Mouse (Mus musculus): ENCODE measurements around the gene Fgf15. TPM values are rescaled to one million over a fixed set of nuclear protein-coding genes. Genes with fewer than 3 reads are reported as not detected.

Fgf15 gene
- polyA plus RNA-seq, 1 experiment from 2014 or later = 0.11 TPM

DNA sequence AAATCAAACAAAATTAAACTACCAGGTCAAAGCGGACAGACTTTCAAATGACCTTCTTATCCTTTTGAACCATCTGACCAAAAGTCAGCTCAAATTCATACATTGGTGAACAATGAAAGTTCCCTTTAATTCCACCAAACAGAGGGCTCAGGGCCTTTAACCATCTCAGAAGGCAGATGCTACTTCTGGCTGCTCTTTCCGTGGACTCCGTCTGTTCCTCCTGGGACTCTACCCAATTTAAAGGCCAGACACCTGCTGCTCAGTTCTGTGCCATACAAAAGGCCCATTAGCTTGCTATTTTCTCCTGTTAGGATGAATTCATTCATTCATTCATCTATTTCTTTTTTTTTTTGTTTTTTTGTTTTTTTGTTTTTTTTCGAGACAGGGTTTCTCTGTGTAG is 16.6 kb downstream of the Fgf15 start:
- 76% methylated on average over 4 of the region's 4 CpGs for WGBS
- Histone ChIP-seq H3K9ac (no peak overlapping the region), H3K27ac (replicated peaks) (no peak overlapping the region), H3K9me3 (no peaks in the 10 kb centered on the region), H3K27me3 (replicated peaks) (no peaks in the 10 kb centered on the region), H3K4me3 (no peak overlapping the region), H3K4me2 (no peak overlapping the region), H3K4me1 (peaks cover 25% of the 10 kb centered on the region), H3K36me3 (peaks cover 14% of the 10 kb centered on the region)
- no peak for ATAC-seq (ENCODE audit: extremely low read depth, insufficient number of reproducible peaks, low FRiP score, low TSS enrichment)

DNA sequence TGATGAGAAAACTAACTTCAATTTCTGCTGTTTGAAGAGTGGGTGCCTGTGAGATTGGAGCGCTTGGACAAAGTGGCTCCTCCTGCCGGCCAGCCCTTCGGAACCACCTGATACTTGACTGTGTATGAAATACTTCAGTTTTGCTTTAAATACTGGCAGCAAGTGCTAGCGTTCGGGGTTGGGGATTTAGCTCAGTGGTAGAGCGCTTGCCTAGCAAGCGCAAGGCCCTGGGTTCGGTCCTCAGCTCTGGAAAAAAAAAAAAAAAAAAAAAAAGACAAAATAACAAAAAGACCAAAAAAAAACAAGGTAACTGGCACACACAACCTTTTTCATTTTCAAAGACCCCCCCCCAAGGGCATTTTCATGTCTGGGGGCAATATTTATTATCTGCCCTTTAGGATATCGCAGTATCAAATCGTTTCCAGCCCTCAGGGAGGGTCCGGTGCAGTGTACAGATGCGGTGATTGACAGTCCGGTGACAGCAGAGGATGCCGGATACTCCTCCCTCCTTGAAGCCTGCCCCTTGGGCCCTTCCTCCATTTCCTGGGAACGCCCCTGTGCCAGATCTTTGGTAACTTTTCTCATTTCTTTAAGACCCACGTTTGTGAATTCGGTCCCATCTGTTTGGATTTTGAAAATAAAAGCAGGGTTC is 18.1 kb downstream of the Fgf15 start:
- Histone ChIP-seq H3K27ac (replicated peaks) (peak overlapping the region; percentile 73), H3K9me3 (no peaks in the 10 kb centered on the region), H3K4me3 (peak overlapping the region; percentile 91), H3K36me3 (peaks cover 29% of the 10 kb centered on the region), H3K27me3 (replicated peaks) (no peaks in the 10 kb centered on the region), H3K9ac (peak overlapping the region; percentile 92), H3K4me2 (peak overlapping the region; percentile 97), H3K4me1 (peaks cover 20% of the 10 kb centered on the region)
- peak; percentile 71 for ATAC-seq (ENCODE audit: extremely low read depth, insufficient number of reproducible peaks, low FRiP score, low TSS enrichment)
- 9% methylated on average over 17 of the region's 17 CpGs for WGBS

GRCm38 (mm10) chr7:144914948-144915750 is 18.8 kb downstream of the Fgf15 start, which contains the start of gene LTO1:
TSS of gene LTO1 (plus strand) at chr7:144915100.
- H3K36me3 ChIP-seq = peaks cover 36% of the 10 kb centered on the region
- peak within 1 kb of the TSS; percentile 91 for H3K4me3 ChIP-seq
- H3K27me3 ChIP-seq (replicated peaks) = no peaks in the 10 kb centered on the region
- no peaks in the 10 kb centered on the region for H3K9me3 ChIP-seq
- WGBS = under 1% methylated on average over 55 of the region's 55 CpGs
- peak; percentile 91 for ATAC-seq (ENCODE audit: extremely low read depth, insufficient number of reproducible peaks, low FRiP score, low TSS enrichment)
- peak within 1 kb of the TSS; percentile 92 for H3K9ac ChIP-seq
- H3K4me1 ChIP-seq = peaks cover 15% of the 10 kb centered on the region
- peak within 1 kb of the TSS; percentile 97 for H3K4me2 ChIP-seq
- peak within 1 kb of the TSS; percentile 73 for H3K27ac ChIP-seq (replicated peaks)

DNA sequence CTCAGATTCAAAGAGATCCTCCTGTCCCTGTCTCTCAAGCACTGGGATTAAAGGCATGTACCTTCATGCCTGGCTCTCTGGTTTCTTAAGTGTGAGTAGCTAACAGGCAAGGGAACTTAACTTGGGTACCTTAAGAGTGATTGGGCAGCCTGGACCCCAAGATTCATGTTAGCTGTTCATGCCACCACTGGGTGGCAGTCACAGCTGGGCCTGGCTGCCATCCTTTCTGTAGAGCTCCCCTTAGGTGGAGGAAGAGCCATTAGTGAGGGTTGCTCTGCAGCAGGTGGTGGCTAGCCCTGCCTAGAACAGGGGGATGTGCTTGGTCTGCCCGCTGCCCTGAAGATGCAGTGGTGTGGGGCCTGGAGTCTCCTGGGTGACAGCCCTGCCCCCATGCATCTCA is 22.5 kb downstream of the Fgf15 start:
- no peak for ATAC-seq (ENCODE audit: extremely low read depth, insufficient number of reproducible peaks, low FRiP score, low TSS enrichment)
- WGBS = 60% methylated on average over 1 of the region's 1 CpGs
- no peak overlapping the region for H3K27ac ChIP-seq (replicated peaks)
- no peaks in the 10 kb centered on the region for H3K27me3 ChIP-seq (replicated peaks)
- H3K4me1 ChIP-seq = peaks cover 14% of the 10 kb centered on the region
- H3K9me3 ChIP-seq = no peaks in the 10 kb centered on the region
- H3K4me2 ChIP-seq = no peak overlapping the region
- no peak overlapping the region for H3K4me3 ChIP-seq
- H3K9ac ChIP-seq = no peak overlapping the region
- peaks cover 57% of the 10 kb centered on the region for H3K36me3 ChIP-seq

DNA sequence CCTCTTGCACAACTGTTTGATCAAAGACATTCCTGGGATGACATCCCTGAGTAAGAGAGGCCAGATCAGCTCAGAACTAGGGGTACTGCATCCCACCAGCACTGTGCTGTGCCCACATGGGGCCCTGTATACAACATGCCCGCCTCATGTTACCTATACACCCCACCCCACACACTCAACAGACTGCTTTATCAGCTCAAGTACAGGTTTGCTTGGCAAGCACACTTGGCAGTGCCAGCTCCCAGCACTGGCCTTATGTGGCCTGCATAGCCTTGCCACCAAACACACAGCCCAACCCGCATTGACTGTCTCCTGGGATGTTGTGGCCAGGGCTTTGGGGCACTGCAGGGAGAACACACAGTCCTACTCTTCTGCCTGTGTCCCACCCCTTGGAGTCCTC is 31.3 kb downstream of the Fgf15 start:
- Histone ChIP-seq H3K36me3 (peaks cover 42% of the 10 kb centered on the region), H3K9ac (no peak overlapping the region), H3K4me2 (no peak overlapping the region), H3K9me3 (no peaks in the 10 kb centered on the region), H3K4me3 (no peak overlapping the region), H3K4me1 (peaks cover 16% of the 10 kb centered on the region; the same call in 1 of the 2 replicates), H3K27ac (replicated peaks) (no peak overlapping the region), H3K27me3 (replicated peaks) (no peaks in the 10 kb centered on the region)
- ATAC-seq (ENCODE audit: extremely low read depth, insufficient number of reproducible peaks, low FRiP score, low TSS enrichment) = no peak
- 76% methylated on average over 2 of the region's 2 CpGs for WGBS

- no peak for ATAC-seq (ENCODE audit: extremely low read depth, insufficient number of reproducible peaks, low FRiP score, low TSS enrichment)
- 46% methylated on average over 4 of the region's 4 CpGs for WGBS
- H3K9ac ChIP-seq = no peak overlapping the region
Measured at GRCm38 (mm10) chr7:144928009-144928888, 31.9 kb downstream of the Fgf15 start.

GRCm38 (mm10) chr7:144928889-144929210 is 32.5 kb downstream of the Fgf15 start:
- Histone ChIP-seq H3K27me3 (replicated peaks) (no peaks in the 10 kb centered on the region), H3K4me1 (peaks cover 16% of the 10 kb centered on the region; the same call in 1 of the 2 replicates), H3K36me3 (peaks cover 52% of the 10 kb centered on the region), H3K9ac (no peak overlapping the region), H3K9me3 (no peaks in the 10 kb centered on the region), H3K4me3 (no peak overlapping the region), H3K4me2 (no peak overlapping the region), H3K27ac (replicated peaks) (no peak overlapping the region)
- ATAC-seq (ENCODE audit: extremely low read depth, insufficient number of reproducible peaks, low FRiP score, low TSS enrichment) = no peak
- whole genome bisulfite sequencing = 72% methylated on average over 6 of the region's 6 CpGs

More at GRCm38 (mm10) chr7:144928009-144928888, 31.9 kb downstream of the Fgf15 start:
- Histone ChIP-seq H3K36me3 (peaks cover 49% of the 10 kb centered on the region), H3K4me2 (no peak overlapping the region), H3K9me3 (no peaks in the 10 kb centered on the region), H3K27me3 (replicated peaks) (no peaks in the 10 kb centered on the region), H3K4me1 (peaks cover 16% of the 10 kb centered on the region; the same call in 1 of the 2 replicates), H3K27ac (replicated peaks) (no peak overlapping the region), H3K4me3 (no peak overlapping the region)

GRCm38 (mm10) chr7:144929506-144929905 is 33.2 kb downstream of the Fgf15 start:
- H3K4me1 ChIP-seq = peaks cover 16% of the 10 kb centered on the region; the same call in 1 of the 2 replicates
- no peaks in the 10 kb centered on the region for H3K27me3 ChIP-seq (replicated peaks)
- ATAC-seq (ENCODE audit: extremely low read depth, insufficient number of reproducible peaks, low FRiP score, low TSS enrichment) = no peak
- H3K27ac ChIP-seq (replicated peaks) = no peak overlapping the region
- H3K9me3 ChIP-seq = no peaks in the 10 kb centered on the region
- no peak overlapping the region for H3K4me2 ChIP-seq
- H3K4me3 ChIP-seq = no peak overlapping the region
- H3K36me3 ChIP-seq = peaks cover 55% of the 10 kb centered on the region
- 71% methylated on average over 8 of the region's 8 CpGs for WGBS
- no peak overlapping the region for H3K9ac ChIP-seq

GRCm38 (mm10) chr7:144929931-144930330 is 33.6 kb downstream of the Fgf15 start:
- peaks cover 16% of the 10 kb centered on the region; the same call in 1 of the 2 replicates for H3K4me1 ChIP-seq
- ATAC-seq (ENCODE audit: extremely low read depth, insufficient number of reproducible peaks, low FRiP score, low TSS enrichment) = no peak
- no peak overlapping the region for H3K4me2 ChIP-seq
- H3K27ac ChIP-seq (replicated peaks) = no peak overlapping the region
- no peaks in the 10 kb centered on the region for H3K9me3 ChIP-seq
- H3K36me3 ChIP-seq = peaks cover 59% of the 10 kb centered on the region
- 67% methylated on average over 5 of the region's 5 CpGs for WGBS
- no peak overlapping the region for H3K4me3 ChIP-seq
- no peaks in the 10 kb centered on the region for H3K27me3 ChIP-seq (replicated peaks)
- no peak overlapping the region for H3K9ac ChIP-seq

DNA sequence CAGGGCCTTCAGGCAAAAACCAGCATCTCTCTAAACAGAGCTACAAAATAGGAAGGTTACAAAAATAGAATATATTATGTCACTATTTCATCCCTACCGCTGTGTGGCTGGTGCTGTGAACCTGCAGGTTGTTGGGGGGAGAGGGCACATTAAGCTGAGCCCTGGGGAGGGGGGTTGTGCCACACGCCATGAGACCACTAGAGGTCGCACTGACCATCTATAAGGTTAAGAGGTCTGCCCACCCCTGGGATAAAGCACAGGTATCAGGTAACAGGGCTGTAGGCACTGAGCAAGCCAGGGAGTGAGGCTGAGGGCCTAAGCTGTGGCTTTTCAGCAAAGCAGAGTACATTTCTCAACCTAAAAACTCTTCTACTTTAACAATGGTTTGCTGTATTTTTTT is 35.4 kb downstream of the Fgf15 start:
- Histone ChIP-seq H3K27ac (replicated peaks) (no peak overlapping the region), H3K9me3 (no peaks in the 10 kb centered on the region), H3K4me3 (no peak overlapping the region), H3K36me3 (peaks cover 77% of the 10 kb centered on the region), H3K9ac (no peak overlapping the region), H3K4me2 (no peak overlapping the region), H3K27me3 (replicated peaks) (no peaks in the 10 kb centered on the region), H3K4me1 (peaks cover 31% of the 10 kb centered on the region)
- 8% methylated on average over 3 of the region's 3 CpGs for WGBS
- no peak for ATAC-seq (ENCODE audit: extremely low read depth, insufficient number of reproducible peaks, low FRiP score, low TSS enrichment)

- no peaks in the 10 kb centered on the region for H3K9me3 ChIP-seq
- WGBS = 74% methylated on average over 18 of the region's 18 CpGs
- peaks cover 83% of the 10 kb centered on the region for H3K36me3 ChIP-seq
- no peaks in the 10 kb centered on the region for H3K27me3 ChIP-seq (replicated peaks)
- ATAC-seq (ENCODE audit: extremely low read depth, insufficient number of reproducible peaks, low FRiP score, low TSS enrichment) = no peak
- no peak overlapping the region for H3K9ac ChIP-seq
- no peak overlapping the region for H3K4me2 ChIP-seq
- H3K4me1 ChIP-seq = peaks cover 33% of the 10 kb centered on the region
- H3K27ac ChIP-seq (replicated peaks) = no peak overlapping the region
- no peak overlapping the region for H3K4me3 ChIP-seq
Measured at GRCm38 (mm10) chr7:144932389-144932937, 36.1 kb downstream of the Fgf15 start.
